Mouse (Mus musculus): ENCODE measurements at regions not wholly inside any gene's neighbourhood (a gene's known extent, or its start where the extent isn't known, plus 50 kb on each side); places are given as distances from the start of the nearest gene placed in this dataset.
A peak's percentile ranks its signal among the peaks of the same experiment; 100 is the strongest.

DNA sequence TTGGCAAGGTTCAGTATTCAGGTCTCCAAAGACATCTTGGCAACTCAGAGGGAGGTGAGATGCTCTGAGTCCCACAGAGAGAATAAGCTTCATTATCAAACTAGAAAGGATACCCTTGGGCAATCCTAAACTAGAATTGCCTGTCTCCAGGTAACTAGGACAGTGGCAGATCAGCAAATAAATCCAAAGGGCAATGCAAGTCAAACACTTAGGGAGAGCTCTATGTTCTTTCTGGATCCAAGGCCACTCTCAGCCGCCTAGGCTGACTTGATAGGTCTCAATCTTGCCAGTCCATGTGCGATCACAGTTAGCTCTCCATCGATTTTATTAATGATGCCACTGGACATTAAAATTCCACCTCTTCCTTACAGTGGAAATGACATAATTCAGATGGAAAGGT is 432.5 kb downstream of the Epha4 start:
- Histone ChIP-seq H3K4me1 (ENCODE audit: control insufficient read depth, insufficient read depth, low read length) (peaks cover 6% of the 10 kb centered on the region), H3K4me3 (ENCODE audit: low read depth, low read length) (no peak overlapping the region), H3K36me3 (ENCODE audit: control insufficient read depth, insufficient read depth, low read length) (no peaks in the 10 kb centered on the region), H3K4me2 (ENCODE audit: low read depth, low read length) (no peak overlapping the region), H3K9me3 (ENCODE audit: control insufficient read depth, low read length) (no peaks in the 10 kb centered on the region), H3K27me3 (replicated peaks; ENCODE audit: control insufficient read depth, insufficient read depth, low read length) (no peaks in the 10 kb centered on the region), H3K9ac (ENCODE audit: low read depth, low read length) (no peak overlapping the region), H3K27ac (replicated peaks; ENCODE audit: low read depth, low read length) (no peak overlapping the region)
- 89% methylated on average over 3 of the region's 3 CpGs for WGBS
- ATAC-seq (ENCODE audit: low read depth) (no peak), DNase-seq (ENCODE audit: low spot score) (no peak)

DNA sequence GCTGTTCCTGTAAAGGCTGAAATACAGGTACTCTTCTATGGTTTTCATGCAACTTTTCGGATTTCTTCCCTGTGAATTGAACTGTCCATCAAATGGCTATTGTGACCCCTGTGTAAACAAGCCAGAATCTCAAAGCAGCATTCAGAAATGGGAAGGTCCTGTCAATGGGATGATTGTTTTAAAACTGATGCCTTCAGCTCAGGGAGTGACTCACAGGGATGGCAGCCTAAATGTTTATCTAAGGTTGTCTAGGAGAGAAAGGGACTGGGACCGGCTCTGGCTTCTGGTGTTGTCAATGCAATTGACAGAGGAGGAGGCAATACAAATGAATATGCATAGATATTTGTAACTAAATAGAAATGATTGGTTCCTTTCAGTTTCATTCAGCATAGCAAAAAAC is 421.3 kb downstream of the Epha4 start:
- no peaks in the 10 kb centered on the region for H3K9me3 ChIP-seq (ENCODE audit: control insufficient read depth, low read length)
- no peak overlapping the region for H3K4me3 ChIP-seq (ENCODE audit: low read depth, low read length)
- WGBS, result 36% methylated on average over 2 of the region's 2 CpGs
- H3K4me1 ChIP-seq (ENCODE audit: control insufficient read depth, insufficient read depth, low read length), result no peaks in the 10 kb centered on the region
- H3K4me2 ChIP-seq (ENCODE audit: low read depth, low read length), result no peak overlapping the region
- no peak for ATAC-seq (ENCODE audit: low read depth)
- no peaks in the 10 kb centered on the region for H3K36me3 ChIP-seq (ENCODE audit: control insufficient read depth, insufficient read depth, low read length)
- no peak for DNase-seq (ENCODE audit: low spot score)
- H3K9ac ChIP-seq (ENCODE audit: low read depth, low read length), result no peak overlapping the region
- no peaks in the 10 kb centered on the region for H3K27me3 ChIP-seq (replicated peaks; ENCODE audit: control insufficient read depth, insufficient read depth, low read length)
- no peak overlapping the region for H3K27ac ChIP-seq (replicated peaks; ENCODE audit: low read depth, low read length)

DNA sequence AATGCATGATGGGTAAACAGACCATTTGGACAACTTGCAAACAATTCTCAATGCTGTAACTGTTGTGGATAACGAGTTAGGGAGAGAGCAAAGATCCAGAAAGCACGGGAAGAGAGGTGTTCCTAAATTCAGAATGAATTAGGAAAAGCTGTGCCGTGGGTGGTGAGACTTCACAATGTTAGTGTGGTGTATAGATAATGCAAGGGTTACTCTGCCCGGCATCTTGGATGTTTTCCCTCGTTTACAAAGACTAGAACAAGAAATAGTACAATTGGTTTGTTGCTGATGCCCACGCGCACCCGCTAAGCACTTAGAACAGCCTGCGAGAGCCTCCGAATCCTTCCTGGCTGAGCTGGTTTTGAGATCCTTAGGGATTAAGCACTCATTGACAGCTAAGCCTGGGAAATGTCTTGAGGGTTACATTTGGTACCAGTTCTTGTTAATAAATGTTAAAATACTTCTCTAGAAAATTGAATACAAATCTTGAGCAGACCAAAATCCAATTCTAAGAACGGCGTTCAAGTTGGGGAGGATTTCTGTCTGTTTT is 413.1 kb downstream of the Epha4 start:
- WGBS, result 29% methylated on average over 12 of the region's 12 CpGs
- Histone ChIP-seq H3K9me3 (ENCODE audit: control insufficient read depth, low read length) (no peaks in the 10 kb centered on the region), H3K27ac (replicated peaks; ENCODE audit: low read depth, low read length) (no peak overlapping the region), H3K4me1 (ENCODE audit: control insufficient read depth, insufficient read depth, low read length) (peaks cover 16% of the 10 kb centered on the region), H3K27me3 (replicated peaks; ENCODE audit: control insufficient read depth, insufficient read depth, low read length) (no peaks in the 10 kb centered on the region), H3K36me3 (ENCODE audit: control insufficient read depth, insufficient read depth, low read length) (no peaks in the 10 kb centered on the region), H3K9ac (ENCODE audit: low read depth, low read length) (no peak overlapping the region), H3K4me2 (ENCODE audit: low read depth, low read length) (peak overlapping the region; percentile 17; the same call in 1 of the 2 replicates), H3K4me3 (ENCODE audit: low read depth, low read length) (no peak overlapping the region)
- no peak for ATAC-seq (ENCODE audit: low read depth)
- DNase-seq (ENCODE audit: low spot score), result peak; percentile 49

DNA sequence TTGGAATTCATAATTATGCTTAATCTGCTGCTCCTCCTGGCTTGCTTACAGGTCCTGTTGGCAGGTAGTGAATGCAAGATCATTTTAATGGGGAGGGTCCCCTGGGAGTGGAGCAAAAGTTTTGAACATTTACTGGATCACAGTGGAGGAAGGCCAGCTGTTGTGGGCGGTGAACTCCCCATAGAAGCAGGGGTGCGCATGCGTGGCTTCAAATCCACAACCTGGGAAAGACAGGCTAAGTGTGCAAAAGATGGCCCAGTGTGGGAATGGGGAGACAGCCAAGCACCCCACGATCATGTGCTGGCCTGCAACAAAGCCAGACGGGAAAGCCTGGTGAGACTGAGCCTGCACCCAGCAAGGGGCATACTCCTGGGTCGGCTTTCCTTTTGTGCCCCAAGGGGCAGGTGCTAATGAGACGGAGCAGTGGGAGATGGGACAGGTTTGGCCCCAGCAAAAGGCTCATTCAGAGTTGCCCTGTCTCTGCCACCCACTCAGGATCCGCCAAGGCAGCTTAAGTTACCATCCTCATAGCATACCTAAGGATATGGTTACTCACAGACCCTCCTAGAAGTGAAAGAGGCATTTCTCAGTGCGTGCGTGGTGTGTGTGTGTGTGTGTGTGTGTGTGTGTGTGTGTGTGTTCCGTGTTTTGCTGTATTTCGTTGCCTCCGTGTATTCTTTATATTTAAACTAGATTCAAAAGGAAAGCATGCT is 412.3 kb downstream of the Epha4 start:
- Histone ChIP-seq H3K4me2 (ENCODE audit: low read depth, low read length) (peak overlapping the region; percentile 28), H3K27ac (replicated peaks; ENCODE audit: low read depth, low read length) (no peak overlapping the region; the same call in 1 of the 2 replicates), H3K9me3 (ENCODE audit: control insufficient read depth, low read length) (no peaks in the 10 kb centered on the region), H3K4me1 (ENCODE audit: control insufficient read depth, insufficient read depth, low read length) (peaks cover 16% of the 10 kb centered on the region), H3K27me3 (replicated peaks; ENCODE audit: control insufficient read depth, insufficient read depth, low read length) (no peaks in the 10 kb centered on the region), H3K9ac (ENCODE audit: low read depth, low read length) (no peak overlapping the region), H3K4me3 (ENCODE audit: low read depth, low read length) (no peak overlapping the region), H3K36me3 (ENCODE audit: control insufficient read depth, insufficient read depth, low read length) (no peaks in the 10 kb centered on the region)
- peak; percentile 88 for DNase-seq (ENCODE audit: low spot score)
- ATAC-seq (ENCODE audit: low read depth), result peak; percentile 88
- WGBS, result 27% methylated on average over 13 of the region's 13 CpGs

DNA sequence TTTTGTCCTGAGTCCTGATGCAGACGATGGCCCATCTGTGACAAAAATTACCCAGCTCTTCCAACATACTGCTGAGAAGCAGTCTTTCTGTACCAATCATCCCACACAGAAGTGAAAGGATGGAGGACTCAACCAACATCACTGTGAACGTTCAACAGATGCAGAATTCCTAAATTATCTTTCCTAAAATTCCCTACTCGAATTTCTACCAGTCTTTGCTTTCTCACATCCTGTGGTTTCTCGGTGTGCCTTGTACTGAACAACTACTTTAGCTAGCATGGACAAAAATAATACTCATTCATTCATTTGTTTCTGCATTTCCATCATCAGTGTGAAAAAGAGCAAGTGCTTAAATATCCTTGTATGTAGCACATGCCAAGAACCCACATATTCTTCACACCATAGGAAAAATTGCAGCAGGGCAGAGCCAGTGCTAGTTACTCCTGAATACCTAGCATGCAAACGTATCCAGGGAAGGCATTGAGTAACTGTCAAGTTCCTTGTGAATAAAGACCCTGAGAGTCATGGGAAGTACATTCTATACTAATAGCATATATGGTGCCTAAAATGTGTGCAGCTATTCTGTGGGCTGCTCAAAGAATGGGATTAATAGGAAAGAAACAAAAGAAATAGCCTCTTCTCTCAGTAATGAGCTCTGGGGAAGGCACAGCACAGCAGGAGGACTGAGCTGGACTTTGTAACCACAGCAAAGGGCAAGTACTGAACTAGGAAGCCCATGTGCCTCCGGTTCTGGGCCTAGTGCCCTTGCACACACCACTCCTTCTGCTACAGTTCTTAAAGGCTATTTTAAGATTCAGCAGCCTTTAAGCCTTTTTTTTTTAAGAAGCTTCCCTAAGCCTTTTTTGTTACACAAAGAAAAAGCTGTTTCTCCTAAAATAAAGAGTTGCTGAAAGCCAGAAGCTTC is 404.8 kb downstream of the Epha4 start:
- WGBS, result 63% methylated on average over 6 of the region's 6 CpGs
- Histone ChIP-seq H3K4me3 (ENCODE audit: low read depth, low read length) (no peak overlapping the region), H3K4me1 (ENCODE audit: control insufficient read depth, insufficient read depth, low read length) (no peaks in the 10 kb centered on the region), H3K27me3 (replicated peaks; ENCODE audit: control insufficient read depth, insufficient read depth, low read length) (no peaks in the 10 kb centered on the region), H3K9ac (ENCODE audit: low read depth, low read length) (no peak overlapping the region), H3K9me3 (ENCODE audit: control insufficient read depth, low read length) (no peaks in the 10 kb centered on the region), H3K4me2 (ENCODE audit: low read depth, low read length) (no peak overlapping the region), H3K36me3 (ENCODE audit: control insufficient read depth, insufficient read depth, low read length) (no peaks in the 10 kb centered on the region), H3K27ac (replicated peaks; ENCODE audit: low read depth, low read length) (no peak overlapping the region)
- no peak for ATAC-seq (ENCODE audit: low read depth)
- DNase-seq (ENCODE audit: low spot score), result no peak

DNA sequence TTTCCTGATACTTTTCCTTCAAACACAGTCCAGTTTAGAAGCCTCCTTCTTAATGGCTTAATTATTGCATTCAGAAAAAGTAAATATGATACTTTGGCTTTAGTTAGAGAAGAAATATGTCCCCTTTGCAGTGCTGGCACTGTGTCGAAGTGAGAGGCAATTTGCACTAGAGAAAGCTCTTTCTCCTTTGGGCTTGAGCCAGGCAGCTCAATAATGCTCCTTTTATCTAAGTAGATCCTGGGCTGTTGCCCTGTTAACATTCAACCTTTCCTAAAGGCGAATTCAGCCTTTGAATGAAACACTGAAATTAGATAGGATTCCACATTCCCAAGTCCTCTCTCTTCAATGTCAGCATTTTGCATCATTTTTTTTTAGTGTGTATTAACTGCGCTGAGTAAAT is 386.5 kb downstream of the Epha4 start:
- ATAC-seq (ENCODE audit: low read depth), result no peak
- DNase-seq (ENCODE audit: low spot score), result peak; percentile 65
- WGBS, result 37% methylated on average over 3 of the region's 3 CpGs
- no peak overlapping the region for H3K9ac ChIP-seq (ENCODE audit: low read depth, low read length)
- no peak overlapping the region for H3K4me3 ChIP-seq (ENCODE audit: low read depth, low read length)
- H3K4me2 ChIP-seq (ENCODE audit: low read depth, low read length), result no peak overlapping the region
- no peaks in the 10 kb centered on the region for H3K9me3 ChIP-seq (ENCODE audit: control insufficient read depth, low read length)
- H3K36me3 ChIP-seq (ENCODE audit: control insufficient read depth, insufficient read depth, low read length), result no peaks in the 10 kb centered on the region
- no peaks in the 10 kb centered on the region for H3K27me3 ChIP-seq (replicated peaks; ENCODE audit: control insufficient read depth, insufficient read depth, low read length)
- peaks cover 12% of the 10 kb centered on the region; the same call in 1 of the 2 replicates for H3K4me1 ChIP-seq (ENCODE audit: control insufficient read depth, insufficient read depth, low read length)
- no peak overlapping the region for H3K27ac ChIP-seq (replicated peaks; ENCODE audit: low read depth, low read length)

DNA sequence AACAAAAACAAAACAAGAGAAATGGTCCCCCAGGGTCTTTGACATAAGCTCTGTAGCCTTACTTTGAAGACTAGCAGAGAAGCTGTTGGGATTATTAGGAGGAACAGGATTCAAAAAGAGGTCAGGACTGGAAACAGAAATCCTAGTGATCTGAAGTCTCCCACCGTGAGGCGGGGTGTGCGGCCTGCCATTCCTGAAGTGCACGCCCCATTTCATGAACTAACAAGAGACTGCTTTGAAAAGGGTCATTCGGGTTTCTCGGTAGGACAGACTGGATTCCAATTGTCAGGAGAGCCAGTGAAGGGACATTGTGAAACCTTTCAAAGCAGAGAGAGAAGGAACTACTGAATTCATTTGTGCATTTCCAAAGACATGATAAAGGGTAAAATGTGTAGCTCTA is 377.2 kb downstream of the Epha4 start:
- WGBS, result 35% methylated on average over 6 of the region's 6 CpGs
- no peak for ATAC-seq (ENCODE audit: low read depth)

DNA sequence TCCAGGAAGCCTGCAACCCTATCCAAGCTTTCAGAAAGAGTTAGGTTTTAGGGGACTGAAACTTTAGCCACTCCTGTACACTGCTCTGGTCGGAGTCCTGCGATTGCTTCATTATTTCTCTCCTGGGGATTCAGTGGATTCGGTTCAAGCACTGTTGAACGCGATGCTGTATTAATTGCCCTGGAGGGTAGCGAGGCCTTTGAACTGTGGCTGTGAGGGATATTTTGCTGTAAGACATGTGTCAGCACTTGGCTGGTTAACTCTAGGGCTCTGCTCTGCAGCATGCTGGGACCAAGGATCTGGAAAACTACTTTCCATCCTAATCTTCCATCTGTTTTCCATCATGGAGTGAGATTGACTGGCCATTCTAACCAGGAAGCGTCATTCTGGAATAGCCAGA is 374.0 kb downstream of the Epha4 start:
- H3K4me3 ChIP-seq (ENCODE audit: low read depth, low read length), result no peak overlapping the region
- 0 out of 2 replicates have a peak, but pooled peaks cover 6% of the 10 kb centered on the region for H3K27me3 ChIP-seq (replicated peaks; ENCODE audit: control insufficient read depth, insufficient read depth, low read length)
- WGBS, result 21% methylated on average over 7 of the region's 7 CpGs
- DNase-seq (ENCODE audit: low spot score), result peak; percentile 75
- no peaks in the 10 kb centered on the region for H3K36me3 ChIP-seq (ENCODE audit: control insufficient read depth, insufficient read depth, low read length)
- no peak overlapping the region for H3K4me2 ChIP-seq (ENCODE audit: low read depth, low read length)
- no peak overlapping the region for H3K9ac ChIP-seq (ENCODE audit: low read depth, low read length)
- no peak for ATAC-seq (ENCODE audit: low read depth)
- no peak overlapping the region for H3K27ac ChIP-seq (replicated peaks; ENCODE audit: low read depth, low read length)
- H3K4me1 ChIP-seq (ENCODE audit: control insufficient read depth, insufficient read depth, low read length), result peaks cover 6% of the 10 kb centered on the region
- H3K9me3 ChIP-seq (ENCODE audit: control insufficient read depth, low read length), result no peaks in the 10 kb centered on the region

More for the DNA sequence above, 377.2 kb downstream of the Epha4 start:
- peaks cover 6% of the 10 kb centered on the region for H3K4me1 ChIP-seq (ENCODE audit: control insufficient read depth, insufficient read depth, low read length)
- H3K36me3 ChIP-seq (ENCODE audit: control insufficient read depth, insufficient read depth, low read length), result no peaks in the 10 kb centered on the region
- no peak overlapping the region for H3K4me3 ChIP-seq (ENCODE audit: low read depth, low read length)
- H3K9ac ChIP-seq (ENCODE audit: low read depth, low read length), result no peak overlapping the region
- no peaks in the 10 kb centered on the region for H3K9me3 ChIP-seq (ENCODE audit: control insufficient read depth, low read length)
- no peak overlapping the region for H3K4me2 ChIP-seq (ENCODE audit: low read depth, low read length)
- H3K27ac ChIP-seq (replicated peaks; ENCODE audit: low read depth, low read length), result no peak overlapping the region
- H3K27me3 ChIP-seq (replicated peaks; ENCODE audit: control insufficient read depth, insufficient read depth, low read length), result 0 out of 2 replicates have a peak, but pooled peaks cover 6% of the 10 kb centered on the region
- DNase-seq (ENCODE audit: low spot score), result no peak
